Mouse (Mus musculus) CH12.LX (cell line): ENCODE results near the gene Aldoart2. TPM values are rescaled to one million over a fixed set of nuclear protein-coding genes. Genes with fewer than 3 reads are reported as not detected.
"Not testable (repeated sequence)": the region's sequence is repeated elsewhere in the genome, so short reads cannot be mapped to it uniquely, and the experiment has no call there.

ENCODE experiments used
- DNase-seq: peaks from one replicate; pipeline ENCODE4 v3.0.0-alpha.2; 2013; ENCODE audit errors: extremely low read depth
- H3K27ac ChIP-seq: 2 replicates; pipeline ENCODE4 v1.5.1; 2012; ENCODE audit warnings: low read depth, mild to moderate bottlenecking, control low read depth, moderate library complexity; ENCODE audit not compliant: insufficient read depth
- H3K27me3 ChIP-seq: replicated peaks from 2 replicates; pipeline ENCODE3; 2012; ENCODE audit warnings: inconsistent platforms
- H3K36me3 ChIP-seq, 2 experiments: replicated peaks in 1 of 2; 2 replicates each; pipeline versions ENCODE3 to v1.6.1; 2012; ENCODE audit warnings: inconsistent platforms in 1 of 2, low read length in 1 of 2, mild to moderate bottlenecking in 1 of 2, mixed read lengths in 1 of 2, moderate library complexity in 1 of 2; ENCODE audit not compliant: control insufficient read depth in 1 of 2, insufficient read depth in 1 of 2
- H3K4me1 ChIP-seq, 2 experiments: 2 replicates each; pipeline ENCODE4 v1.6.1; 2012; ENCODE audit warnings: inconsistent platforms in 1 of 2, moderate library complexity in 1 of 2; ENCODE audit not compliant: insufficient read depth in 2 of 2, control insufficient read depth in 1 of 2
- H3K4me2 ChIP-seq: 2 replicates; pipeline ENCODE4 v1.6.1; 2012; ENCODE audit warnings: low read depth, mild to moderate bottlenecking, control low read depth; ENCODE audit not compliant: poor library complexity, insufficient read depth, severe bottlenecking
- H3K4me3 ChIP-seq, 3 experiments: fragments of 150-350 bp in 1 of 3; sonication (generic) in 1 of 3; replicated peaks in 1 of 3; 2 replicates each; pipeline versions ENCODE3 to v1.5.1; 2011 to 2012; ENCODE audit warnings: low read depth in 2 of 3, low read length in 2 of 3, mild to moderate bottlenecking in 2 of 3, moderate library complexity in 2 of 3, control low read depth in 1 of 3, improper control_type of control experiment in 1 of 3, inconsistent platforms in 1 of 3, mixed read lengths in 1 of 3; ENCODE audit not compliant: poor library complexity in 1 of 3
- H3K79me2 ChIP-seq: replicated peaks from 2 replicates; pipeline ENCODE4 v1.6.1; 2012; ENCODE audit warnings: mild to moderate bottlenecking, moderate library complexity; ENCODE audit not compliant: control insufficient read depth, poor library complexity, insufficient read depth, severe bottlenecking; ENCODE audit errors: extremely low read depth
- H3K9ac ChIP-seq: 2 replicates; pipeline ENCODE4 v1.6.1; 2012; ENCODE audit warnings: low read depth, mild to moderate bottlenecking, control low read depth, moderate library complexity; ENCODE audit not compliant: insufficient read depth
- H3K9me3 ChIP-seq: replicated peaks from 2 replicates; pipeline ENCODE3; 2012; ENCODE audit warnings: low read length, inconsistent platforms, mixed read lengths
- CHD1 ChIP-seq: IDR thresholded peaks from 2 replicates; pipeline ENCODE4 v1.6.1; 2012; ENCODE audit warnings: low read depth, low read length, improper control_type of control experiment, inconsistent platforms
- CHD2 ChIP-seq: IDR thresholded peaks from 2 replicates; pipeline ENCODE4 v1.6.1; 2011; ENCODE audit warnings: low read length, improper control_type of control experiment
- ELF1 ChIP-seq: IDR thresholded peaks from 2 replicates; pipeline ENCODE4 v1.6.1; 2014; ENCODE audit warnings: low read depth, mild to moderate bottlenecking, inconsistent platforms, low read length, improper control_type of control experiment
- ETS1 ChIP-seq: conservative IDR thresholded peaks from 2 replicates; pipeline ENCODE4 v1.6.1; 2012; ENCODE audit warnings: low read depth, mild to moderate bottlenecking, inconsistent platforms, low read length, improper control_type of control experiment, moderate library complexity
- GABPA ChIP-seq: IDR thresholded peaks from 2 replicates; pipeline ENCODE4 v1.6.1; 2012; ENCODE audit warnings: low read depth, low read length, improper control_type of control experiment, inconsistent platforms; ENCODE audit not compliant: insufficient replicate concordance
- HCFC1 ChIP-seq: IDR thresholded peaks from 2 replicates; pipeline ENCODE4 v1.6.1; 2012; ENCODE audit warnings: low read depth, mild to moderate bottlenecking, inconsistent platforms, low read length, improper control_type of control experiment
- MAFK ChIP-seq: IDR thresholded peaks from 2 replicates; pipeline ENCODE4 v1.6.1; 2011; ENCODE audit warnings: low read length, improper control_type of control experiment; ENCODE audit not compliant: insufficient replicate concordance
- MAX ChIP-seq: IDR thresholded peaks from 2 replicates; pipeline ENCODE4 v1.6.1; 2011; ENCODE audit warnings: low read length, improper control_type of control experiment
- MYC ChIP-seq: IDR thresholded peaks from 2 replicates; pipeline ENCODE4 v1.6.1; 2011; ENCODE audit warnings: low read depth, mild to moderate bottlenecking, improper control_type of control experiment, low read length
- NELFE ChIP-seq: IDR thresholded peaks from 2 replicates; pipeline ENCODE4 v1.6.1; 2011; ENCODE audit warnings: low read depth, low read length, improper control_type of control experiment
- NRF1 ChIP-seq: IDR thresholded peaks from 2 replicates; pipeline ENCODE4 v1.6.1; 2014; ENCODE audit warnings: low read depth, mild to moderate bottlenecking, inconsistent platforms, low read length, improper control_type of control experiment, moderate library complexity
- RCOR1 ChIP-seq: conservative IDR thresholded peaks from 2 replicates; pipeline ENCODE4 v1.6.1; 2012; ENCODE audit warnings: low read depth, mild to moderate bottlenecking, inconsistent platforms, low read length, improper control_type of control experiment
- SIN3A ChIP-seq: IDR thresholded peaks from 2 replicates; pipeline ENCODE4 v1.6.1; 2012; ENCODE audit warnings: low read length, improper control_type of control experiment, inconsistent platforms
- TBP ChIP-seq: conservative IDR thresholded peaks from 2 replicates; pipeline ENCODE4 v1.6.1; 2011; ENCODE audit warnings: low read depth, low read length, improper control_type of control experiment
- TCF12 ChIP-seq: IDR thresholded peaks from 2 replicates; pipeline ENCODE4 v1.6.1; 2014; ENCODE audit warnings: low read depth, mild to moderate bottlenecking, inconsistent platforms, low read length, improper control_type of control experiment
- USF2 ChIP-seq: conservative IDR thresholded peaks from 2 replicates; pipeline ENCODE4 v1.6.1; 2011; ENCODE audit warnings: low read depth, low read length, improper control_type of control experiment
- ZMIZ1 ChIP-seq: IDR thresholded peaks from 2 replicates; pipeline ENCODE4 v1.6.1; 2012; ENCODE audit warnings: low read depth, mild to moderate bottlenecking, inconsistent platforms, low read length, improper control_type of control experiment
- ZNF384 ChIP-seq: IDR thresholded peaks from 2 replicates; pipeline ENCODE4 v1.6.1; 2012; ENCODE audit warnings: low read depth, low read length, improper control_type of control experiment, inconsistent platforms
- dilution Hi-C: fragments of 300-500 bp; cut with MboI; formaldehyde crosslinking; loops from 2 replicates; pipeline ENCODE4 v1.14.3; 2020; ENCODE audit warnings: low sequenced_read_pairs; ENCODE audit not compliant: extremely low pct_unique_long_range_greater_than_20kb, extremely low pct_ligation_motif_present
- in situ Hi-C: fragments of 300-500 bp; cut with MboI; formaldehyde crosslinking; loops from 3 replicates; pipeline ENCODE4 v1.14.3; 2019; ENCODE audit warnings: low sequenced_read_pairs, low pct_ligation_motif_present, low pct_unique_long_range_greater_than_20kb, mixed read lengths
- polyA plus RNA-seq: library from polyadenylated mRNA; unstranded; fragments of >175 nt; gene quantifications from 2 replicates; pipeline ENCODE4 v1.2.1, GENCODE M21; 2012; ENCODE audit warnings: low read depth; ENCODE audit not compliant: insufficient read length
- total RNA-seq, 2 experiments: library from RNA; depleted of rRNA; stranded (reverse); fragments of 300-350 nt in 1 of 2; fragments of >200 nt in 1 of 2; gene quantifications; 2 replicates each; pipeline ENCODE4 v1.2.3; 2012 to 2014

The Aldoart2 gene
- total and polyA plus RNA-seq, 3 experiments: not detected

GRCm38 (mm10) chr12:55573794-55574193, 8.8 kb downstream of the Aldoart2 start:
- dilution Hi-C loops: no loop called here
- Histone ChIP-seq H3K4me2 (no peak overlapping the region), H3K4me1 (no peaks in the 10 kb centered on the region), H3K4me3 (no peak overlapping the region), H3K27me3 (no peaks in the 10 kb centered on the region), H3K27ac (no peak overlapping the region), H3K9me3 (no peaks in the 10 kb centered on the region), H3K36me3 (no peaks in the 10 kb centered on the region), H3K9ac (no peak overlapping the region), H3K79me2 (no peaks in the 10 kb centered on the region)
- in situ Hi-C loops: no loop called here
- TF ChIP-seq CHD1 (no peak), HCFC1 (no peak), SIN3A (no peak), NRF1 (no peak), USF2 (no peak), MAX (no peak), TBP (no peak), GABPA (no peak), MAFK (no peak), TCF12 (no peak), ETS1 (no peak), ELF1 (no peak), ZNF384 (no peak), NELFE (no peak), ZMIZ1 (no peak), RCOR1 (no peak)
- DNase-seq: no peak

GRCm38 (mm10) chr12:55586936-55587335, 21.9 kb downstream of the Aldoart2 start:
- H3K4me3 ChIP-seq, in situ Hi-C loops, H3K9ac ChIP-seq, H3K27me3 ChIP-seq, H3K27ac ChIP-seq, H3K79me2 ChIP-seq, H3K36me3 ChIP-seq, DNase-seq, dilution Hi-C loops, H3K4me2 ChIP-seq, H3K9me3 ChIP-seq, H3K4me1 ChIP-seq: not testable (repeated sequence)

- H3K4me2 ChIP-seq: no peak overlapping the region
- H3K4me1 ChIP-seq: no peaks in the 10 kb centered on the region
- no peak for DNase-seq
- no peak overlapping the region for H3K4me3 ChIP-seq
- no peak overlapping the region for H3K9ac ChIP-seq
- no peak overlapping the region for H3K27ac ChIP-seq
- in situ Hi-C loops: no loop called here
- peaks cover 6 to 26% of the 10 kb centered on the region in 2 experiments for H3K36me3 ChIP-seq
- dilution Hi-C loops: no loop called here
- peaks cover 25% of the 10 kb centered on the region for H3K9me3 ChIP-seq
- no peaks in the 10 kb centered on the region for H3K27me3 ChIP-seq
- TF ChIP-seq ZMIZ1 (no peak), ELF1 (no peak), NRF1 (no peak), MYC (no peak), CHD2 (no peak)
- TF ChIP-seq, all 38 proteins: peak for 0
- H3K79me2 ChIP-seq: no peaks in the 10 kb centered on the region
Observed at GRCm38 (mm10) chr12:55598537-55598886, 33.5 kb downstream of the Aldoart2 start.
